Mouse (Mus musculus): ENCODE measurements around the gene Npy2r. TPM values are rescaled to one million over a fixed set of nuclear protein-coding genes. Genes with fewer than 3 reads are reported as not detected.

Npy2r gene
- polyA plus RNA-seq (2015; fragmentation: Nextera tagmentation; extraction: Ambion mirVana) = 1.2 TPM in 2 replicates

- H3K4me1 ChIP-seq (replicated peaks) = no peaks in the 10 kb centered on the region
- H3K9ac ChIP-seq = peak within 1 kb of the TSS; percentile 49
- peak within 1 kb of the TSS; percentile 97 for H3K4me2 ChIP-seq (replicated peaks)
- no peak within 1 kb of the TSS for H3K27ac ChIP-seq
- ATAC-seq = peak; percentile 75
- H3K4me3 ChIP-seq (replicated peaks) = peak within 1 kb of the TSS; percentile 47
- no peaks in the 10 kb centered on the region for H3K27me3 ChIP-seq (replicated peaks)
- H3K36me3 ChIP-seq = no peaks in the 10 kb centered on the region
- H3K9me3 ChIP-seq = no peaks in the 10 kb centered on the region
- WGBS = under 1% methylated on average over 32 of the region's 32 CpGs
Observed at GRCm38 (mm10) chr3:82547908-82548721, at the start of gene Npy2r. Gene Npy2r, minus strand, starts transcription at chr3:82548084.

GRCm38 (mm10) chr3:82557786-82558185 is 9.9 kb upstream of the Npy2r start:
- no peaks in the 10 kb centered on the region for H3K9me3 ChIP-seq
- H3K4me3 ChIP-seq (replicated peaks) = no peak overlapping the region
- H3K27me3 ChIP-seq (replicated peaks) = no peaks in the 10 kb centered on the region
- no peak overlapping the region for H3K4me2 ChIP-seq (replicated peaks)
- no peak overlapping the region for H3K27ac ChIP-seq
- WGBS = 67% methylated on average over 3 of the region's 3 CpGs
- no peak for ATAC-seq
- no peaks in the 10 kb centered on the region for H3K36me3 ChIP-seq
- no peaks in the 10 kb centered on the region for H3K4me1 ChIP-seq (replicated peaks)
- no peak overlapping the region for H3K9ac ChIP-seq

GRCm38 (mm10) chr3:82556311-82556828 is 8.5 kb upstream of the Npy2r start:
- WGBS = 87% methylated on average over 2 of the region's 2 CpGs

GRCm38 (mm10) chr3:82549932-82550331 is 2.0 kb upstream of the Npy2r start:
- no peaks in the 10 kb centered on the region for H3K4me1 ChIP-seq (replicated peaks)
- H3K27ac ChIP-seq = no peak overlapping the region
- peak; percentile 65 for ATAC-seq
- H3K36me3 ChIP-seq = no peaks in the 10 kb centered on the region
- no peak overlapping the region for H3K4me2 ChIP-seq (replicated peaks)
- H3K4me3 ChIP-seq (replicated peaks) = no peak overlapping the region
- 75% methylated on average over 5 of the region's 5 CpGs for WGBS
- no peaks in the 10 kb centered on the region for H3K9me3 ChIP-seq
- no peaks in the 10 kb centered on the region for H3K27me3 ChIP-seq (replicated peaks)
- H3K9ac ChIP-seq = no peak overlapping the region

More at GRCm38 (mm10) chr3:82556311-82556828, 8.5 kb upstream of the Npy2r start:
- ATAC-seq = no peak
- no peaks in the 10 kb centered on the region for H3K27me3 ChIP-seq (replicated peaks)
- H3K4me3 ChIP-seq (replicated peaks) = no peak overlapping the region
- H3K4me2 ChIP-seq (replicated peaks) = no peak overlapping the region
- H3K4me1 ChIP-seq (replicated peaks) = no peaks in the 10 kb centered on the region
- no peak overlapping the region for H3K27ac ChIP-seq
- no peaks in the 10 kb centered on the region for H3K36me3 ChIP-seq
- no peaks in the 10 kb centered on the region for H3K9me3 ChIP-seq
- no peak overlapping the region for H3K9ac ChIP-seq

GRCm38 (mm10) chr3:82548753-82549152 is 869 bp upstream of the Npy2r start:
- H3K4me1 ChIP-seq (replicated peaks) = no peaks in the 10 kb centered on the region
- WGBS = 4% methylated on average over 9 of the region's 9 CpGs
- ATAC-seq = peak; percentile 58

GRCm38 (mm10) chr3:82541449-82541848 is 6.4 kb downstream of the Npy2r start:
- Histone ChIP-seq H3K27me3 (replicated peaks) (no peaks in the 10 kb centered on the region), H3K9me3 (no peaks in the 10 kb centered on the region), H3K27ac (no peak overlapping the region), H3K4me3 (replicated peaks) (no peak overlapping the region), H3K9ac (no peak overlapping the region), H3K4me2 (replicated peaks) (no peak overlapping the region), H3K36me3 (no peaks in the 10 kb centered on the region), H3K4me1 (replicated peaks) (no peaks in the 10 kb centered on the region)
- ATAC-seq = no peak
- WGBS = 82% methylated on average over 2 of the region's 2 CpGs

More at GRCm38 (mm10) chr3:82548753-82549152, 869 bp upstream of the Npy2r start:
- Histone ChIP-seq H3K36me3 (no peaks in the 10 kb centered on the region), H3K9ac (peak overlapping the region; percentile 49), H3K4me3 (replicated peaks) (peak overlapping the region; percentile 47), H3K9me3 (no peaks in the 10 kb centered on the region), H3K27ac (no peak overlapping the region), H3K4me2 (replicated peaks) (peak overlapping the region; percentile 97), H3K27me3 (replicated peaks) (no peaks in the 10 kb centered on the region)

- Histone ChIP-seq H3K4me3 (replicated peaks) (no peak overlapping the region), H3K4me2 (replicated peaks) (no peak overlapping the region), H3K9ac (no peak overlapping the region), H3K9me3 (no peaks in the 10 kb centered on the region), H3K27ac (no peak overlapping the region), H3K36me3 (no peaks in the 10 kb centered on the region), H3K27me3 (replicated peaks) (no peaks in the 10 kb centered on the region), H3K4me1 (replicated peaks) (no peaks in the 10 kb centered on the region)
- no peak for ATAC-seq
- 77% methylated on average over 5 of the region's 5 CpGs for WGBS
Observed at GRCm38 (mm10) chr3:82539951-82540350, 7.9 kb downstream of the Npy2r start.

GRCm38 (mm10) chr3:82524792-82525191 is 23.1 kb downstream of the Npy2r start:
- Histone ChIP-seq H3K27ac (no peak overlapping the region), H3K27me3 (replicated peaks) (no peaks in the 10 kb centered on the region), H3K36me3 (no peaks in the 10 kb centered on the region), H3K4me2 (replicated peaks) (no peak overlapping the region), H3K9ac (no peak overlapping the region), H3K4me3 (replicated peaks) (no peak overlapping the region), H3K4me1 (replicated peaks) (no peaks in the 10 kb centered on the region), H3K9me3 (no peaks in the 10 kb centered on the region)
- WGBS = 81% methylated on average over 1 of the region's 1 CpGs
- ATAC-seq = no peak

- ATAC-seq = no peak
- Histone ChIP-seq H3K9ac (no peak overlapping the region), H3K9me3 (no peaks in the 10 kb centered on the region), H3K4me1 (replicated peaks) (no peaks in the 10 kb centered on the region), H3K4me2 (replicated peaks) (no peak overlapping the region), H3K27ac (no peak overlapping the region), H3K27me3 (replicated peaks) (no peaks in the 10 kb centered on the region), H3K4me3 (replicated peaks) (no peak overlapping the region), H3K36me3 (no peaks in the 10 kb centered on the region)
- WGBS = 66% methylated on average over 4 of the region's 4 CpGs
Observed at GRCm38 (mm10) chr3:82498006-82498405, 49.9 kb downstream of the Npy2r start.

Other genes starting within 250 kb of the Npy2r start
- 5.3 and 7.4 TPM in 2 replicates for gene Map9, start 190.0 kb downstream of the Npy2r start, polyA plus RNA-seq (2015; fragmentation: Nextera tagmentation; extraction: Ambion mirVana)

Data from intestine, embryonic 15.5 days (tissue).